Comparison of ENCODE assay signal across 8 mouse cellular contexts in the genomic region with DNA sequence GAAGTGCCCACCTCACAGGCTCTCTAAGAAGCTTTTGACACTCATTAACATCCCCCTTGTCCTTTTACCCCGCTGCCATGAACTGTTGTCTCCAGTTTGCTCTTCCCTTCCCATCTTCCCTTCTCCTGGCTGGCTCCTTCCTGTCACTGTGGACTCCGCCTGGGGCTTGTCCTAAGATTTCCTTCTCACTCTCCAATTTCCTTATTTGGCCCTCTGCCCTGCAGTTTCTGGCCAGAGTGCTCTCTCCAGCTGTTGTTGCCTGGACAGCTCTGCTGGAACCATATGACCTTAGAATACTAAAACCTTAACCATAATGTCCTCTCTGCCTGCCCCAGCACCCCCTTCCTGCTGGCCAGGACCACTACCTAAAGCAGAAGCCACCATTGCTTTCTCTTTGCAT. TPM values are rescaled to one million over a fixed set of nuclear protein-coding genes. Genes with fewer than 3 reads are reported as not detected.
DNase-seq lines count a peak whose midpoint lies in the region; ATAC-seq and TF ChIP-seq lines count a peak whose summit lies in the region.

No protein-coding gene starts in this region.

- no peaks in the 10 kb centered on the region for H3K27me3 ChIP-seq in midbrain, embryonic 15.5 days (replicated peaks)

- no peaks in the 10 kb centered on the region for H3K4me1 ChIP-seq in midbrain, embryonic 15.5 days

- DNase-seq in adrenal gland, postnatal 10 days, result peak; percentile 74
- no peak for DNase-seq in adrenal gland, postnatal 4 days (ENCODE audit: low spot score in 2 of 2)
- peak; percentile 80 for DNase-seq in gastrocnemius, adult 18-20 months (ENCODE audit: low spot score)
- DNase-seq in kidney, adult 11 months, result peak; percentile 48
- peak; percentile 74 for DNase-seq in lung, postnatal 14 days
- no peak for DNase-seq in layer of hippocampus, adult 2 months (ENCODE audit: low spot score in 2 of 2)

- TF ChIP-seq CTCF in layer of hippocampus, adult 2 months (conservative IDR thresholded peaks at IDR 0.05), result no peak

- H3K27ac ChIP-seq in midbrain, embryonic 15.5 days, result no peak overlapping the region
- no peak overlapping the region for H3K27ac ChIP-seq in layer of hippocampus, adult 2 months

- H3K4me2 ChIP-seq in midbrain, embryonic 15.5 days, result no peak overlapping the region

- WGBS in midbrain, embryonic 15.5 days, result 61% methylated on average over 2 of the region's 2 CpGs

- H3K36me3 ChIP-seq in midbrain, embryonic 15.5 days (replicated peaks), result no peaks in the 10 kb centered on the region

- no peaks in the 10 kb centered on the region for H3K9me3 ChIP-seq in midbrain, embryonic 15.5 days

- no peak overlapping the region for H3K9ac ChIP-seq in midbrain, embryonic 15.5 days

- no peak for ATAC-seq in erythroid progenitor cell, adult 5-6 weeks (replicated peaks; ENCODE audit: low FRiP score, poor library complexity, severe bottlenecking)
- ATAC-seq in midbrain, embryonic 15.5 days (replicated peaks), result no peak

- no peak overlapping the region for H3K4me3 ChIP-seq in midbrain, embryonic 15.5 days
- no peak overlapping the region for H3K4me3 ChIP-seq in layer of hippocampus, adult 2 months

RNA-seq across cellular contexts. Expression of gene Fads2, which starts 33.1 kb away (rescaled TPM):
- 100 to 1,000 TPM; 344 to 595 TPM for total RNA-seq in adrenal gland, postnatal 10 days (2021)
- total RNA-seq in adrenal gland, postnatal 4 days (2021), result 100 to 1,000 TPM; 385 to 397 TPM
- total RNA-seq in gastrocnemius, adult 18-20 months (2021), result 1 to 10 TPM; 1.8 to 2.4 TPM
- 3.6 and 5.4 TPM in 2 replicates for total RNA-seq in erythroid progenitor cell, adult 5-6 weeks (2015; ENCODE audit: low replicate concordance)
- total RNA-seq in erythroid progenitor cell, adult 5-6 weeks (2017; ENCODE audit: low replicate concordance), result 2.2 and 5.1 TPM in 2 replicates
- polyA plus RNA-seq in midbrain, embryonic 15.5 days (2015; fragmentation: Nextera tagmentation; extraction: Ambion mirVana), result 215 and 222 TPM in 2 replicates
- 100 to 1,000 TPM; 147 to 152 TPM for total RNA-seq in layer of hippocampus, adult 2 months (2021)

RNA-seq across cellular contexts. Expression of gene Fads1, which starts 48.0 kb away (rescaled TPM):
- total RNA-seq in adrenal gland, postnatal 10 days (2021), result 100 to 1,000 TPM; 177 to 270 TPM
- total RNA-seq in adrenal gland, postnatal 4 days (2021), result 100 to 1,000 TPM; 225 to 254 TPM
- 1 to 10 TPM; 4.1 to 6.2 TPM for total RNA-seq in gastrocnemius, adult 18-20 months (2021)
- total RNA-seq in erythroid progenitor cell, adult 5-6 weeks (2015; ENCODE audit: low replicate concordance), result 68.1 and 70.8 TPM in 2 replicates
- 47.4 and 51.1 TPM in 2 replicates for total RNA-seq in erythroid progenitor cell, adult 5-6 weeks (2017; ENCODE audit: low replicate concordance)
- polyA plus RNA-seq in midbrain, embryonic 15.5 days (2015; fragmentation: Nextera tagmentation; extraction: Ambion mirVana), result 175 and 182 TPM in 2 replicates
- 100 to 1,000 TPM; 191 to 198 TPM for total RNA-seq in layer of hippocampus, adult 2 months (2021)

Comparison
In these comparisons a context has a peak if more than half of its experiments do, and no peak if none do; other contexts are left out.
1. DNase-seq: peak in adrenal gland, postnatal 10 days (single experiment), gastrocnemius, adult 18-20 months (single experiment), kidney, adult 11 months (single experiment) and lung, postnatal 14 days (single experiment); none in adrenal gland, postnatal 4 days (0 of 2) and layer of hippocampus, adult 2 months (0 of 2).
2. RNA of gene Fads2, which starts 33.1 kb away (total RNA-seq): 344 to 595 TPM in adrenal gland, postnatal 10 days, 385 to 397 TPM in adrenal gland, postnatal 4 days and 147 to 152 TPM in layer of hippocampus, adult 2 months; 2.2 to 5.4 TPM in erythroid progenitor cell, adult 5-6 weeks and 1.8 to 2.4 TPM in gastrocnemius, adult 18-20 months; every median in the first group is over 10 times any median in the second.
3. RNA of gene Fads1, which starts 48.0 kb away (total RNA-seq): 177 to 270 TPM in adrenal gland, postnatal 10 days, 225 to 254 TPM in adrenal gland, postnatal 4 days, 191 to 198 TPM in layer of hippocampus, adult 2 months and 47.4 to 70.8 TPM in erythroid progenitor cell, adult 5-6 weeks; 4.1 to 6.2 TPM in gastrocnemius, adult 18-20 months; every median in the first group is over 4 times any median in the second.